Mouse (Mus musculus) liver, postnatal 0 days (tissue): ENCODE results near the gene Arl13a.

Experiments used
- CTCF ChIP-seq: sonication (generic); IDR thresholded peaks from 2 replicates; pipeline ENCODE4 v1.5.1; 2016; ENCODE audit warnings: antibody characterized with exemption, low read depth
- EP300 ChIP-seq: IDR thresholded peaks from 2 replicates; pipeline ENCODE4 v1.6.1; 2016; ENCODE audit warnings: antibody characterized with exemption, low read depth, mild to moderate bottlenecking

DNA sequence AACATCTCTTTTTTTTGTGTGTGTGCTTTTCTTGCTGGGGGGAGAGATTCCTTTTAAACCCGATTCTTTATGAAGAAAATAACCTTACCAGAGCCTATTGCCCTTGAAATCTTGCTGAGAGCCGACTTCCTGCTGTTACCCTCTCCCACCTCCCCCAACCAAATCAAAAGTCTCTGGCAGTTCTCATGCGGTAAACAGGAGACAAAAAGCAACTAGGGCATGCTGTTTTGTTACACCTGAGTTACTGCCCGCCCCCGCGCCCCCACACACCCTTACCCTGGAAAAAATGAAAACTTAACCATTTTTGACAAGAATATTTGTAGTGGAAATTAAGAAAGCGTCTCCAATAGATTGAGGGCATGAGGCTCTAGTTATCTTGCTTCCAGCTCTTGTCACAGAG lies 29.1 kb upstream of the Arl13a start:
- TF ChIP-seq EP300 (no peak), CTCF (no peak)
